Mouse (Mus musculus) embryonic facial prominence, embryonic 11.5 days (tissue): ENCODE measurements around the gene Zranb3. TPM values are rescaled to one million over a fixed set of nuclear protein-coding genes. Genes with fewer than 3 reads are reported as not detected.
"Not testable (repeated sequence)": the region's sequence is repeated elsewhere in the genome, so short reads cannot be mapped to it uniquely, and the experiment has no call there.

ENCODE experiments used
- ATAC-seq: fragments of 200-750 bp; cut with Nextera tagmentation; replicated peaks from 2 replicates; pipeline ENCODE4 v1.8.0; 2017; ENCODE audit warnings: low read depth; ENCODE audit not compliant: insufficient number of reproducible peaks, low FRiP score, low TSS enrichment
- DNase-seq: peaks from one replicate; pipeline ENCODE4 v3.0.0-alpha.2; 2015; ENCODE audit warnings: low spot score
- H3K27ac ChIP-seq: fragments of 300-500 bp; sonication (generic); replicated peaks from 2 replicates; pipeline ENCODE4 v1.5.1; 2014; ENCODE audit warnings: mild to moderate bottlenecking, low read depth, low read length, control low read depth
- H3K27me3 ChIP-seq: fragments of 300-500 bp; sonication (generic); 2 replicates; pipeline ENCODE4 v1.6.1; 2014; ENCODE audit warnings: mild to moderate bottlenecking, low read length, moderate library complexity, mixed read lengths; ENCODE audit not compliant: control insufficient read depth, insufficient read depth
- H3K36me3 ChIP-seq: fragments of 300-500 bp; sonication (generic); replicated peaks from 2 replicates; pipeline ENCODE4 v1.6.1; 2014; ENCODE audit warnings: low read depth, mild to moderate bottlenecking, low read length, moderate library complexity, mixed read lengths; ENCODE audit not compliant: control insufficient read depth, insufficient read depth
- H3K4me1 ChIP-seq: fragments of 300-500 bp; sonication (generic); 2 replicates; pipeline ENCODE4 v1.6.1; 2014; ENCODE audit warnings: low read length, mixed read lengths; ENCODE audit not compliant: control insufficient read depth, insufficient read depth
- H3K4me2 ChIP-seq: fragments of 300-500 bp; sonication (generic); 2 replicates; pipeline ENCODE4 v1.6.1; 2014; ENCODE audit warnings: low read depth, mild to moderate bottlenecking, control low read depth, low read length, moderate library complexity
- H3K4me3 ChIP-seq: fragments of 300-500 bp; sonication (generic); 2 replicates; pipeline ENCODE4 v1.5.1; 2014; ENCODE audit warnings: low read depth, low read length, control low read depth
- H3K9ac ChIP-seq: fragments of 300-500 bp; sonication (generic); replicated peaks from 2 replicates; pipeline ENCODE4 v1.6.1; 2014; ENCODE audit warnings: mild to moderate bottlenecking, control low read depth, low read length
- H3K9me3 ChIP-seq: fragments of 300-500 bp; sonication (generic); replicated peaks from 2 replicates; pipeline ENCODE4 v1.6.1; 2016; ENCODE audit warnings: mild to moderate bottlenecking, low read length, inconsistent platforms, mixed read lengths; ENCODE audit not compliant: control insufficient read depth
- WGBS: fragments of 180-500 bp; shearing (Covaris S2); extraction: QIAGEN DNeasy Blood & Tissue Kit; methylation state at CpG from one replicate; pipeline ENCODE4 v1.1.7; 2014; 5-methylcytosine and 5-hydroxymethylcytosine counted together
- polyA plus RNA-seq: library from polyadenylated mRNA; unstranded; fragments of >200 nt; fragmentation: Nextera tagmentation; extraction: Ambion mirVana; gene quantifications from 2 replicates; pipeline ENCODE4 v1.2.1, GENCODE M21; 2014

The Zranb3 gene
- polyA plus RNA-seq, 1 experiment from 2014 or later: 17.5 TPM

GRCm38 (mm10) chr1:127959312-127959718 is 143.5 kb downstream of the Zranb3 start:
- Histone ChIP-seq H3K36me3 (no peaks in the 10 kb centered on the region), H3K4me2 (no peak overlapping the region), H3K4me3 (no peak overlapping the region), H3K4me1 (no peaks in the 10 kb centered on the region), H3K27ac (no peak overlapping the region), H3K27me3 (no peaks in the 10 kb centered on the region), H3K9ac (no peak overlapping the region), H3K9me3 (no peaks in the 10 kb centered on the region)
- ATAC-seq: no peak
- WGBS: 63% methylated on average over 7 of the region's 7 CpGs
- DNase-seq: no peak

GRCm38 (mm10) chr1:127958801-127959200 is 144.0 kb downstream of the Zranb3 start:
- no peaks in the 10 kb centered on the region for H3K4me1 ChIP-seq
- DNase-seq (no peak), ATAC-seq (no peak)
- no peak overlapping the region for H3K4me3 ChIP-seq
- H3K9me3 ChIP-seq: no peaks in the 10 kb centered on the region
- H3K27ac ChIP-seq: no peak overlapping the region
- H3K4me2 ChIP-seq: no peak overlapping the region
- no peaks in the 10 kb centered on the region for H3K27me3 ChIP-seq
- H3K9ac ChIP-seq: no peak overlapping the region
- WGBS: 42% methylated on average over 5 of the region's 5 CpGs
- no peaks in the 10 kb centered on the region for H3K36me3 ChIP-seq

- H3K36me3 ChIP-seq: no peaks in the 10 kb centered on the region
- no peak overlapping the region for H3K4me2 ChIP-seq
- H3K27me3 ChIP-seq: no peaks in the 10 kb centered on the region
- no peak for ATAC-seq
- no peak overlapping the region for H3K4me3 ChIP-seq
- H3K9me3 ChIP-seq: no peaks in the 10 kb centered on the region
- no peak for DNase-seq
- no peak overlapping the region for H3K27ac ChIP-seq
- no peak overlapping the region for H3K9ac ChIP-seq
- 96% methylated on average over 1 of the region's 1 CpGs for WGBS
- no peaks in the 10 kb centered on the region for H3K4me1 ChIP-seq
These were observed 146.3 kb downstream of the Zranb3 start for GRCm38 (mm10) chr1:127956524-127956923.

DNA sequence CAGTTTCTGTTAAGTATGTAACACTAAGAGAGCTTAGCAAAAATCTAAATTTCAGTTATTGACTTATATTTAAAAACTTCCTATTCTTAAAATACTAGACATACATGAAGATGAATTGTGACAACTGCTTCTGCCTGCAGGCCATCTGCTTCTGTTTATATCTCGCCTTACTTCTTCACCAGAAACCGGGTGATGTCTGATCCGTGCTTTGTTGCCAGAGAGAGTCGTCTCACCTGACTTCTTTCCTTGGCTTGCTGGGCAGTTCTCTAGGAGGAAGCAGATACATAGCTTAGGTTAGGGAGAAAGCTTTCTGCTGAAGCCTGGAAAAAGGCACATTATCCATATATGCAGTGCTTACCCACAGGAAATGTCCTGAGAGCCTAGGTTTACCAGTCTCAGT is 148.0 kb downstream of the Zranb3 start:
- H3K36me3 ChIP-seq: no peaks in the 10 kb centered on the region
- no peaks in the 10 kb centered on the region for H3K27me3 ChIP-seq
- no peaks in the 10 kb centered on the region for H3K4me1 ChIP-seq
- H3K9me3 ChIP-seq: no peaks in the 10 kb centered on the region
- H3K4me3 ChIP-seq: no peak overlapping the region
- WGBS: 82% methylated on average over 4 of the region's 4 CpGs
- ATAC-seq (no peak), DNase-seq (no peak)
- H3K4me2 ChIP-seq: no peak overlapping the region
- H3K9ac ChIP-seq: no peak overlapping the region
- no peak overlapping the region for H3K27ac ChIP-seq

DNA sequence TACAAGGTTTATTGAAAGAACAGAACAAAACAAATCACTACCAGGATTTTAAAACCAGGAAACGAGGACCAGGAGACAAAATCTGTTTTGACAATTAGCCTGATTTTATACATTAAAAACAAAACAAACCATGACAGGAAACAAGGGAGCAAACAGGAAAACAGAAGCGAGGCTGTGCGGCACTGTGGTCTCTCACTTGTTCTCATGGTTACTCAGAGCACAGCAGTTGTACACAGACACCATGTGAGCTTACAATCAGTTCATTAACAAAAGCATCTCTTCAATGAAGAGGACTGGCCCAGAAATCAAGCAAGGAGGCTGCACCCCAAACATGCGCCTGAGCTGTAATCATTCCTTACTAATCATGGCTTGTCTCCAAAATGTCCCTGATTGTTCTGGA is 148.6 kb downstream of the Zranb3 start:
- ATAC-seq, DNase-seq, H3K27me3 ChIP-seq, H3K27ac ChIP-seq, H3K4me2 ChIP-seq, H3K4me3 ChIP-seq, H3K36me3 ChIP-seq, H3K9ac ChIP-seq, H3K9me3 ChIP-seq, H3K4me1 ChIP-seq: not testable (repeated sequence)
- WGBS: 87% methylated on average over 4 of the region's 4 CpGs

- H3K27me3 ChIP-seq: no peaks in the 10 kb centered on the region
- no peak for DNase-seq
- H3K27ac ChIP-seq: no peak overlapping the region
- no peaks in the 10 kb centered on the region for H3K9me3 ChIP-seq
- no peak overlapping the region for H3K9ac ChIP-seq
- no peak overlapping the region for H3K4me3 ChIP-seq
- no peaks in the 10 kb centered on the region for H3K4me1 ChIP-seq
- H3K36me3 ChIP-seq: no peaks in the 10 kb centered on the region
- H3K4me2 ChIP-seq: no peak overlapping the region
- no peak for ATAC-seq
- WGBS: 81% methylated on average over 4 of the region's 4 CpGs
These were observed 150.6 kb downstream of the Zranb3 start for GRCm38 (mm10) chr1:127952276-127952675.

GRCm38 (mm10) chr1:127948748-127949147 is 154.1 kb downstream of the Zranb3 start:
- Histone ChIP-seq H3K4me1 (no peaks in the 10 kb centered on the region), H3K9ac (no peak overlapping the region), H3K4me2 (no peak overlapping the region), H3K27ac (no peak overlapping the region), H3K4me3 (no peak overlapping the region), H3K27me3 (no peaks in the 10 kb centered on the region), H3K9me3 (no peaks in the 10 kb centered on the region), H3K36me3 (peaks cover 3% of the 10 kb centered on the region)
- WGBS: 92% methylated on average over 5 of the region's 5 CpGs
- ATAC-seq (no peak), DNase-seq (no peak)

DNA sequence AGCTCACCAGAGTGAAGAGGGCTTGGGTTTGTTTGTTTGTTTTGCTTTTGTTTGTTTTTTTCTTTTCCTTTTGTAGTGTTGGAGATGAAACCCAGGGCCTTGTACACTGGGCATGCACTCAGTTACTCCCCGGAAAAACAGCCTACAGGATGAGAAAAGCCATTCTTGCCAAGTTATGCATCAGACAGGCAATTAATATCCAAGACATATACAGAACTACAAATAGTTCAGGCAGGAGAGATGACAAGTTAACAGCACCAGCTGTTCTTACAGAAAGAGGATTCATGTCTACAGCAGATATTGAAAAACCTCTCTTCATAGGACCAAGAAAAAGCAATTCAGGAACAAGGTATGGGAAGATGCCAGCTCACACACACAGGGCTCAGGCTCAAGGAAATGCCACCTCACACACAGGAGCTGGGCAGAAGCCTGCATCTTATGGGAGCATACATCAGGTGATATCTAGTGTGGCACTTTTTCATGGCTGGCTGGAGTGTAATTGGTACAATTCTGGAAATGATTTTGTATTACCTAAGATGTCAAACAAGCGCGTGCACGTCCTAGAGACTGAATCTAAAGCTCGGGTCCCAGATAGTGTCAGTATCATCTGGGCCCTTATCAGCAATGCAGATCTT is 156.1 kb downstream of the Zranb3 start:
- 88% methylated on average over 5 of the region's 5 CpGs for WGBS
- Histone ChIP-seq H3K4me1 (no peaks in the 10 kb centered on the region), H3K27me3 (no peaks in the 10 kb centered on the region), H3K27ac (no peak overlapping the region), H3K9ac (no peak overlapping the region), H3K36me3 (peaks cover 3% of the 10 kb centered on the region), H3K4me3 (no peak overlapping the region), H3K9me3 (no peaks in the 10 kb centered on the region), H3K4me2 (no peak overlapping the region)
- ATAC-seq (no peak), DNase-seq (no peak)
